Mouse (Mus musculus): ENCODE measurements at regions not wholly inside any gene's neighbourhood (a gene's known extent, or its start where the extent isn't known, plus 50 kb on each side); places are given as distances from the start of the nearest gene placed in this dataset.

- DNase-seq (ENCODE audit: low spot score): peak; percentile 61
- Histone ChIP-seq H3K4me3 (no peak overlapping the region), H3K9me3 (no peaks in the 10 kb centered on the region), H3K4me1 (peaks cover 13% of the 10 kb centered on the region), H3K27me3 (ENCODE audit: insufficient read depth, poor library complexity, severe bottlenecking) (peaks cover 19% of the 10 kb centered on the region), H3K27ac (no peak overlapping the region), H3K36me3 (no peaks in the 10 kb centered on the region)
- 27% methylated on average over 3 of the region's 3 CpGs for WGBS
These were observed 121.4 kb downstream of the Cyp26b1 start for GRCm38 (mm10) chr6:84472287-84472686.

GRCm38 (mm10) chr6:84467319-84467718, 126.4 kb downstream of the Cyp26b1 start:
- 0 out of 2 replicates have a peak, but pooled peaks cover 2% of the 10 kb centered on the region for H3K27me3 ChIP-seq (ENCODE audit: insufficient read depth, poor library complexity, severe bottlenecking)
- peaks cover 7% of the 10 kb centered on the region; the same call in 1 of the 2 replicates for H3K4me1 ChIP-seq
- no peaks in the 10 kb centered on the region for H3K36me3 ChIP-seq
- WGBS: 87% methylated on average over 3 of the region's 3 CpGs
- no peaks in the 10 kb centered on the region for H3K9me3 ChIP-seq
- no peak overlapping the region for H3K27ac ChIP-seq
- no peak overlapping the region for H3K4me3 ChIP-seq
- no peak for DNase-seq (ENCODE audit: low spot score)

DNA sequence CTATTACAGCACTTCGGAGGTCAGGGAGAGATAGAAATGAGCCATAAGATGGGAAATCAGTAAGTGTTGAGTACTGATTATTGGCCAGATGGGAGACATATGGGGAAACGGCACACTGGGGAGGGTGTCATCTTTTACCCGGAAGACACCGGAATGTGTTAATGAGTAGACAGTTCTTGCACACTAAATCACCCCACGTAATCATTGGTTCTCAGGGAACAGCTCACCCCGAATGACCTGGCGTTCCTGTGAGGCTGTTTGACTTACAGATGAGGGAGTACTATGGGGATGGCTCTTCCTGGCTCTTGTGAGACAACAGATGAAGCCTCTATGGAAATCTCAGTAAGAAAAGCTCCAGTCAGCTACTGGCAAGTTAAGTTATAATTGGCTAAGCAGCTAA, 127.5 kb downstream of the Cyp26b1 start:
- DNase-seq (ENCODE audit: low spot score): no peak
- WGBS: 75% methylated on average over 7 of the region's 7 CpGs
- Histone ChIP-seq H3K9me3 (no peaks in the 10 kb centered on the region), H3K4me1 (peaks cover 3% of the 10 kb centered on the region; the same call in 1 of the 2 replicates), H3K4me3 (no peak overlapping the region), H3K36me3 (no peaks in the 10 kb centered on the region), H3K27ac (no peak overlapping the region), H3K27me3 (ENCODE audit: insufficient read depth, poor library complexity, severe bottlenecking) (no peaks in the 10 kb centered on the region)

DNA sequence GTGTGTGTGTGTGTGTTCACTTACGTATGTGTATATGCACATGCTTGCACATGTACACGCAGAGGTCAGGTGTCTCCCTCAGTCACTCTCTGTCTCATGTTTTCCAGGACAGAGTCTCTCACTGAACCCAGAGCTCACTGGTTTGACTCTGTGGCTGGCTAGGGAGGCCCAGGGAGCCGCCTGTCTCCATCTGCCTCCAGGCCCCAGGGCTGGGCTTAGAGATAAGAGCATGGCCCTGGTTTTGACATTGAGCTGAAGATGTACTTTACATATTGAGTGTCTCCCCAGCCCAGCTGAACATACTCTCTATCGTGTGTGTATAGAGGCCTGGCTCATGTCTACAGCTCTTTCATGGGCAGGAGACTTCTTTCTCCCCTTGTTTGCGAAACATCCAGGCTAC, 128.1 kb downstream of the Cyp26b1 start:
- Histone ChIP-seq H3K27me3 (ENCODE audit: insufficient read depth, poor library complexity, severe bottlenecking) (no peaks in the 10 kb centered on the region), H3K4me3 (no peak overlapping the region), H3K4me1 (peaks cover 3% of the 10 kb centered on the region; the same call in 1 of the 2 replicates), H3K9me3 (no peaks in the 10 kb centered on the region), H3K36me3 (no peaks in the 10 kb centered on the region), H3K27ac (no peak overlapping the region)
- DNase-seq (ENCODE audit: low spot score): no peak
- WGBS: 69% methylated on average over 5 of the region's 5 CpGs

DNA sequence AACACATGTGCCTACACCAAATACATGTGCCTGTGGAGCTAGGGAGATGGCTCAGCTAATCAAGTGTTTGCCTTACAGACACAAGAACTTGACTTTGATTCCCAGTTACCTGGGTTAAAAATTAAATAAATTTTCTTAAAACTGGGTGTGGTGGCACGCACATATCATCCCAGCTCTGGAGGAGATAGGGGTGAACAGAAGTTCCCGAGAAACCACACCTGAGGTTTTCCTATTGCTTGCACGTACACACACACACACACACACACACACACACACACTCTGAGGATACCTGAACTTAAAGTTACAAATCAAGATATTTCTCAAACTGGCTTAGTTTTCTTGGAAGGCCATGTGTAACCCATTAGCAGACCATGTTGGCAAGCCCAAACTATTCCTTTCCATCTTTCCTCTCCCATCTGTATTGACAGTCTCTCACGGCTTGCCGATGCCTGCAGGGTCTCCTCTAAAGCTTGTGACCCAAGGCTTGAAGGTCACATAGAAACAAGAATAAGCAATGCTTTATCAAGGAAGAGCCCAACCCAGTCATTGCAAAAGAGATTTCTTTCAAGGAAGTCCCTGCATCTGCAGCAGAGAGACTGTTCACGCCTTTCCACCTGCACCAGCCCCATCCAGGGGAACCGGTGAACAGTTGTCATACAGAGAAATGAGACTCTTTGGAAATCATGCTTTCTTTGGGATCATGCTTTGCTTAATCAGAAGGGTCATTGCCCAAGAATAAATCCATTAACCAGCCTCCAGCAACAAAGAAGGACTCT, 129.9 kb downstream of the Cyp26b1 start:
- no peak for DNase-seq (ENCODE audit: low spot score)
- no peak overlapping the region for H3K4me3 ChIP-seq
- whole genome bisulfite sequencing: 84% methylated on average over 7 of the region's 7 CpGs
- H3K27ac ChIP-seq: no peak overlapping the region
- H3K36me3 ChIP-seq: no peaks in the 10 kb centered on the region
- H3K27me3 ChIP-seq (ENCODE audit: insufficient read depth, poor library complexity, severe bottlenecking): no peaks in the 10 kb centered on the region
- peaks cover 3% of the 10 kb centered on the region; the same call in 1 of the 2 replicates for H3K4me1 ChIP-seq
- H3K9me3 ChIP-seq: no peaks in the 10 kb centered on the region

- H3K4me3 ChIP-seq: no peak overlapping the region
- H3K27me3 ChIP-seq (ENCODE audit: insufficient read depth, poor library complexity, severe bottlenecking): no peaks in the 10 kb centered on the region
- WGBS: 76% methylated on average over 3 of the region's 3 CpGs
- no peaks in the 10 kb centered on the region for H3K36me3 ChIP-seq
- no peaks in the 10 kb centered on the region for H3K9me3 ChIP-seq
- DNase-seq (ENCODE audit: low spot score): no peak
- H3K4me1 ChIP-seq: no peaks in the 10 kb centered on the region
- H3K27ac ChIP-seq: no peak overlapping the region
These were observed 136.9 kb downstream of the Cyp26b1 start for GRCm38 (mm10) chr6:84456803-84457202.

GRCm38 (mm10) chr6:84445093-84445492, 148.6 kb downstream of the Cyp26b1 start:
- peak; percentile 65 for DNase-seq (ENCODE audit: low spot score)
- H3K27me3 ChIP-seq (ENCODE audit: insufficient read depth, poor library complexity, severe bottlenecking): peaks cover 7% of the 10 kb centered on the region; the same call in 1 of the 2 replicates
- no peak overlapping the region for H3K27ac ChIP-seq
- H3K36me3 ChIP-seq: no peaks in the 10 kb centered on the region
- no peaks in the 10 kb centered on the region for H3K9me3 ChIP-seq
- 38% methylated on average over 4 of the region's 4 CpGs for WGBS
- H3K4me1 ChIP-seq: 0 out of 2 replicates have a peak, but pooled peaks cover 3% of the 10 kb centered on the region
- H3K4me3 ChIP-seq: no peak overlapping the region

DNA sequence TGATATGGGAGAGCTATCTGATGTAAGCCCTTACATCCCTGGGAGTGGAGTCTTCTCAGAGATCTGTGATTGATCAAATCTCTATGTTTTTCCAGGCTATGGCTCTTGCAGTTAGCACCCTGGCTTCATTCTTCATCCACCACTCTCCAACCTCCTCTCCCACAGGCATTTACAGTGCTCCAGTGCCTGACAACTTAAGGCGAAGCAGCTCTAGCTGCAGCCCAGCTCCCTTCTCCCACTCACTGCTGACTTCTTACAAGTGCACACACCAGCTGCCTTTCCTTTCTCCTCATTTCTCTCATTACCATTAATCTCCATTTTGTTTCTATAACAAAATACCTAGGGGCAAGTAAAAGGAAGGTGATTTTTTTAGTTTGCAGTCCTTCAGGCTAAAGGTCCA, 151.0 kb downstream of the Cyp26b1 start:
- H3K27me3 ChIP-seq (ENCODE audit: insufficient read depth, poor library complexity, severe bottlenecking): peaks cover 7% of the 10 kb centered on the region; the same call in 1 of the 2 replicates
- H3K4me3 ChIP-seq: no peak overlapping the region
- WGBS: 66% methylated on average over 1 of the region's 1 CpGs
- no peaks in the 10 kb centered on the region for H3K36me3 ChIP-seq
- peak; percentile 42 for DNase-seq (ENCODE audit: low spot score)
- no peaks in the 10 kb centered on the region for H3K9me3 ChIP-seq
- 0 out of 2 replicates have a peak, but pooled peaks cover 3% of the 10 kb centered on the region for H3K4me1 ChIP-seq
- H3K27ac ChIP-seq: no peak overlapping the region

DNA sequence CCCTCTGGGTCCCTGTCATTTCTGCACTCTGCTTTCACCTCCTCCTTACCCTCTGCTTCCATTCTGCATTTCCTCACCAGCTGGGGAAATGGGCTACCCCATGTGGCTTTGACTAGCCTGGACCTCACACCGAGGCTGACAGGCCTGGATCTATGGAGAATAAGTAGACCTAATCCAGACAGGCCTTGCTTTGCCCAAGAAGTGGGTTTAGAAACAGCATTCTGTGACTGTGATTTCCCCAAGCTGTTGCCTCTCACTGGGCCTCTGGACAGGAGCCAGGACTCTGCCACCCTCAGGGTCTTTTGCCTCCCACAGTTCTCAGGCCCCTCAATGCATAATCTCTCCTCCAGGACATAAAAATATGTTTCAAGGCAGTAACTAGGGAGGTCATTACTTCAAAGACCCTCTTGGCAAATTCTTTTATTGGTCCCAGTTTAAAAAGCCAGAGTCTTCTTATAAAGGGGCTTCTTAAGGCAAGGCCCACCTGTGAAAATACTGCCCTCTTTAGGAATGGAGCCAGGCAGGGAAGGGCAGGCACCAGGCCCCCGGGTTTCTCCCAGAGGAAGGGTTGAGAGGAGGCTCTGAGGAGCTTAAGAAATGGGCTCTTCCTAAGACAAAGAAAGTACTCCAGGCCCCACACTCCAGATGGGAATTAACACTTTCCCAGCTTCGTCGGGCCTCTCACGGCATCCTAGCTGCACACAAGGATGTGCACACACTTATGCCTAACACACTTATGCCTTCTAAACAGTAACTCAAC, 151.8 kb downstream of the Cyp26b1 start:
- peak; percentile 58 for DNase-seq (ENCODE audit: low spot score)
- H3K27me3 ChIP-seq (ENCODE audit: insufficient read depth, poor library complexity, severe bottlenecking): peaks cover 7% of the 10 kb centered on the region; the same call in 1 of the 2 replicates
- no peaks in the 10 kb centered on the region for H3K9me3 ChIP-seq
- no peak overlapping the region for H3K4me3 ChIP-seq
- H3K36me3 ChIP-seq: no peaks in the 10 kb centered on the region
- 71% methylated on average over 5 of the region's 5 CpGs for WGBS
- 0 out of 2 replicates have a peak, but pooled peaks cover 3% of the 10 kb centered on the region for H3K4me1 ChIP-seq
- no peak overlapping the region for H3K27ac ChIP-seq

- Histone ChIP-seq H3K4me1 (peaks cover 7% of the 10 kb centered on the region; the same call in 1 of the 2 replicates), H3K36me3 (no peaks in the 10 kb centered on the region), H3K9me3 (no peaks in the 10 kb centered on the region), H3K27ac (no peak overlapping the region), H3K4me3 (no peak overlapping the region), H3K27me3 (ENCODE audit: insufficient read depth, poor library complexity, severe bottlenecking) (peaks cover 25% of the 10 kb centered on the region)
- peak; percentile 66 for DNase-seq (ENCODE audit: low spot score)
- 70% methylated on average over 1 of the region's 1 CpGs for WGBS
These were observed 157.0 kb downstream of the Cyp26b1 start for GRCm38 (mm10) chr6:84436716-84437115.

DNA sequence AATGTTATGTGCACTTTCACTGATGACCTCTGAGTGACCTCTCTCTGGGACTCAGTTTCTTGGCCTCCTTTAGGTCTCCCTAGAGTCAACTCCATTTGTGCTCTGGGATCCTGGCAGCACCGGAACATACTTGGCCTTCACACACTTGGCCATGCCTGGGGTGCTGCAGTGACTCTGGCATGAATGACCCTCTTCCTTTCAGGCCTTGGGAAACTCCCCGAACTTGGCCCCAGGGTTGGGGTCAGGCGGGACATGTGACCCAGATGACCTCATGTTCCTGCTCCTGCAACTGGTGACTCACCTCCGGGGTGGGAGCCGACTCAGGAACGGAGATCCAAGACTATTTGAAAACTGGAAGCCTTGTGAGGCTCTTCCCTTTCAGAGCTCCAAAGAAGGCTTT, 159.2 kb downstream of the Cyp26b1 start:
- H3K27me3 ChIP-seq (ENCODE audit: insufficient read depth, poor library complexity, severe bottlenecking): peaks cover 38% of the 10 kb centered on the region
- H3K4me3 ChIP-seq: no peak overlapping the region
- no peaks in the 10 kb centered on the region for H3K36me3 ChIP-seq
- 76% methylated on average over 6 of the region's 6 CpGs for WGBS
- DNase-seq (ENCODE audit: low spot score): peak; percentile 72
- H3K9me3 ChIP-seq: no peaks in the 10 kb centered on the region
- H3K27ac ChIP-seq: no peak overlapping the region
- H3K4me1 ChIP-seq: peaks cover 25% of the 10 kb centered on the region

DNA sequence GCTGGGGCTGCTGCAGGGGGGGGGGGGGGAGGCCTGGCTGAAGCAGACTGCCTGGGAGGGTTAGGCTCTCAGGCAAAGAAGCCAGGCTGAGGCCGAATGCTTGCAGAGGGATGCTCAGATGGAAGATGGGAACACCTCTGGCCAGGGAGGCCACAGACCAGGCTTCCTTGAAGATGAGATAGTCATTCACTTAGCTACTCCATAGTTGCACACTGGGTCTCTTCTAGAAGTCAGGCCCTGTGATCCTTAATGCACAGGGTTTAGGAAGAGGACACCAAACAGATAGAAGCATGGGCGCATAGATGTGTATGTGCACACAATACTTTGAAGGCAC, 162.1 kb downstream of the Cyp26b1 start:
- WGBS: 76% methylated on average over 2 of the region's 2 CpGs
- Histone ChIP-seq H3K27ac (0 out of 2 replicates have a peak overlapping the region, but pooled peaks have one; percentile 16), H3K27me3 (ENCODE audit: insufficient read depth, poor library complexity, severe bottlenecking) (peaks cover 64% of the 10 kb centered on the region), H3K36me3 (no peaks in the 10 kb centered on the region), H3K4me3 (no peak overlapping the region), H3K9me3 (no peaks in the 10 kb centered on the region), H3K4me1 (peaks cover 25% of the 10 kb centered on the region)
- DNase-seq (ENCODE audit: low spot score): peak; percentile 62
